Mouse (Mus musculus): ENCODE results near the gene Cubn. TPM values are rescaled to one million over a fixed set of nuclear protein-coding genes. Genes with fewer than 3 reads are reported as not detected.

The Cubn gene
- polyA plus RNA-seq, 1 experiment = 0.06 TPM

GRCm38 (mm10) chr2:13529253-13529933 lies 37.8 kb upstream of the Cubn start:
- Histone ChIP-seq H3K4me1 (ENCODE audit: control insufficient read depth, insufficient read depth, insufficient read length) (no peaks in the 10 kb centered on the region), H3K36me3 (ENCODE audit: control insufficient read depth, insufficient read depth, low read length) (no peaks in the 10 kb centered on the region), H3K27me3 (ENCODE audit: control insufficient read depth, insufficient read depth, low read length) (no peaks in the 10 kb centered on the region), H3K4me3 (ENCODE audit: extremely low read depth, insufficient read depth, insufficient read length) (no peak overlapping the region), H3K27ac (ENCODE audit: insufficient read depth, low read length) (no peak overlapping the region)
- DNase-seq (ENCODE audit: low read depth in 1 of 2, low spot score in 2 of 2) = no peak
- TF ChIP-seq CTCF (IDR thresholded peaks at IDR 0.05; ENCODE audit: extremely low read depth, insufficient read depth, insufficient read length, insufficient replicate concordance) (no peak), POLR2A (IDR thresholded peaks at IDR 0.05; ENCODE audit: low read depth, low read length) (no peak)
- WGBS = 90% methylated on average over 3 of the region's 3 CpGs

DNA sequence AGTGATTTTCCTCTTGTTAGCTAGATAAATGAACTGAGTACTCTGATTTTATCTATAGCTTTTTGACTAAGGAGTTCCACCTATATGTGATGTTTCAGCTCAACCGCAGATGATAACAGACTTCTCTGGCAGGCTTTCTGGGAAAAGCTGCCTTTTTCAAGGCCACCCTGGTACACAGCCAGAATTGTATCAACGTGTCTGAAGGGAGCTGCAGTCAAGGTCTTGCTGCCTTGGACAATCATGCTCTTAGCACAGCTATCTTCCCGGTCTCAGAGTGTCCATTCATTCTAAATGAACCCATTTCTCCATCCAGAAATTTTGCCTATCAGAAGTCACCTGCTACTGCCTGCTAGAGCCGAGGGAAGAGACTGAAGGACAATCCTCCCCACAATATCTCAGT lies 35.9 kb upstream of the Cubn start:
- 81% methylated on average over 4 of the region's 4 CpGs for WGBS
- Histone ChIP-seq H3K27ac (ENCODE audit: insufficient read depth, low read length) (no peak overlapping the region), H3K36me3 (ENCODE audit: control insufficient read depth, insufficient read depth, low read length) (no peaks in the 10 kb centered on the region), H3K4me1 (ENCODE audit: control insufficient read depth, insufficient read depth, insufficient read length) (no peaks in the 10 kb centered on the region), H3K27me3 (ENCODE audit: control insufficient read depth, insufficient read depth, low read length) (no peaks in the 10 kb centered on the region), H3K4me3 (ENCODE audit: extremely low read depth, insufficient read depth, insufficient read length) (no peak overlapping the region)
- TF ChIP-seq POLR2A (IDR thresholded peaks at IDR 0.05; ENCODE audit: low read depth, low read length) = no peak
- no peak for DNase-seq (ENCODE audit: low read depth in 1 of 2, low spot score in 2 of 2)

- Histone ChIP-seq H3K27me3 (ENCODE audit: control insufficient read depth, insufficient read depth, low read length) (no peaks in the 10 kb centered on the region), H3K4me3 (ENCODE audit: extremely low read depth, insufficient read depth, insufficient read length) (no peak overlapping the region), H3K27ac (ENCODE audit: insufficient read depth, low read length) (no peak overlapping the region), H3K36me3 (ENCODE audit: control insufficient read depth, insufficient read depth, low read length) (no peaks in the 10 kb centered on the region), H3K4me1 (ENCODE audit: control insufficient read depth, insufficient read depth, insufficient read length) (no peaks in the 10 kb centered on the region)
- TF ChIP-seq POLR2A (IDR thresholded peaks at IDR 0.05; ENCODE audit: low read depth, low read length) (no peak), CTCF (IDR thresholded peaks at IDR 0.05; ENCODE audit: extremely low read depth, insufficient read depth, insufficient read length, insufficient replicate concordance) (no peak)
- DNase-seq (ENCODE audit: low read depth in 1 of 2, low spot score in 2 of 2) = no peak
- 84% methylated on average over 2 of the region's 2 CpGs for WGBS
These were observed 35.5 kb upstream of the Cubn start for GRCm38 (mm10) chr2:13527125-13527524.

DNA sequence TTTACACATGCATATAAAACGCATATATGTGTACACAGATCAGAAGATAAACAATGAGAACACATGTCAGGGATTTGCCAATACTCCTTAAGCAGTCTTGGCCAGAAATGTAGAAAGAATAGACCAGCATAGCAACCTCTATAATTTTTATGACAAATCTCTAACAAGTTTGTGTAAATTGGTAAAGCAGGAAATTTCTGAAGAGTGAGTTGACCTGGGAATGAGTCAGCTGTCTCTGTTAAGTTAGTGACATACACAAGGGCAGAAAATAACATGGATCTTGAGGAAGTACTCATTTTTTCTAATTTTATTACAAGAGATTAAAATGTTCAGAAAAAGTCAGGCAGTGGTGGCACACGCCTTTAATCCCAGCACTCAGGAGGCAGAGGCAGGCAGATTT lies 34.6 kb upstream of the Cubn start:
- WGBS = 82% methylated on average over 2 of the region's 2 CpGs
- H3K27me3 ChIP-seq (ENCODE audit: control insufficient read depth, insufficient read depth, low read length) = no peaks in the 10 kb centered on the region
- no peak for TF ChIP-seq POLR2A (IDR thresholded peaks at IDR 0.05; ENCODE audit: low read depth, low read length)
- TF ChIP-seq CTCF (IDR thresholded peaks at IDR 0.05; ENCODE audit: extremely low read depth, insufficient read depth, insufficient read length, insufficient replicate concordance) = no peak
- DNase-seq (ENCODE audit: low read depth in 1 of 2, low spot score in 2 of 2) = no peak
- H3K4me3 ChIP-seq (ENCODE audit: extremely low read depth, insufficient read depth, insufficient read length) = no peak overlapping the region
- H3K4me1 ChIP-seq (ENCODE audit: control insufficient read depth, insufficient read depth, insufficient read length) = no peaks in the 10 kb centered on the region
- no peaks in the 10 kb centered on the region for H3K36me3 ChIP-seq (ENCODE audit: control insufficient read depth, insufficient read depth, low read length)
- no peak overlapping the region for H3K27ac ChIP-seq (ENCODE audit: insufficient read depth, low read length)

DNA sequence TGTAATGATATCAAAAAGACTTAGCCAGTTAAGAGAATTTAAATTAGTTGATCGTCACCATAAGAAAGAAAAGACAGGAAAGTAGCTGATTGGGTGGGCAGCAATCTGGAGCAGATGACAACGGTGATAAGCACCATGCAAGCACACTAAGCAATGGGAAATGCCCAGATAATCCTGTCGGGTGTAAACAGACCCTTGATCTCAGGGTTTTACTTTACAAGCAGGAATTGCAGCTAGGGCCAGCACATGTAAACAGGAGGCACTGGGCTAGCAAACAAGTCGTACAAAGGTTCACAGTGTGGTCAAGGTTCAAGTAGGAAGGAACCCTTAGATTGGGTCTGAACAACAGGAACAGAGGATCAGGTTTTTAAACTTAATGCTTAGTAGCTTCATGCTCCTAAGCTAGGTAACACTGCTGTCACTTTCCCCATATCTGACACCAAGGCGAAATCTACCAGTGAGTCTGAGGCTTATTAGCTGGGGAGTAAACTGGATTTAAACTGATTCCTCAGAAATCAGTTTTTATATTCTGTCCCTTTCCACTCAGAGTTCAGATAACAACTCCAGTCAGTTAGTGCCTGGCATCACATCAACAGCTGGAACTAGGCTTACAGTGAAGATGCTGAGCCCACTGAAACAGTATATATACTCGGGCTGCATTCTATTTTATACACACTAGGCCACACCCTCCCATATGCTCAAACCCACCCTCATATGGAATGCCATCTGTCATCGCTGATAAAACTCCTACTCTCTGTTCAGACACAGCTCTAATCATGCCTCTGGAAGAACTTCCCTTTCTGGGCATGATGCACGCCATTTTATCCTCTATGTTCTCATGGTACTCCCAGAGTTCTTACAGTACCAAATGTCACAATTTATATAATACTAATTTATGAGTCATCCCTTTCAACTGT lies 32.2 kb upstream of the Cubn start:
- no peak for DNase-seq (ENCODE audit: low read depth in 1 of 2, low spot score in 2 of 2)
- Histone ChIP-seq H3K4me3 (ENCODE audit: extremely low read depth, insufficient read depth, insufficient read length) (no peak overlapping the region), H3K27ac (ENCODE audit: insufficient read depth, low read length) (no peak overlapping the region), H3K27me3 (ENCODE audit: control insufficient read depth, insufficient read depth, low read length) (no peaks in the 10 kb centered on the region), H3K36me3 (ENCODE audit: control insufficient read depth, insufficient read depth, low read length) (peaks cover 4% of the 10 kb centered on the region; the same call in 1 of the 2 replicates), H3K4me1 (ENCODE audit: control insufficient read depth, insufficient read depth, insufficient read length) (no peaks in the 10 kb centered on the region)
- WGBS = 80% methylated on average over 8 of the region's 8 CpGs
- TF ChIP-seq CTCF (IDR thresholded peaks at IDR 0.05; ENCODE audit: extremely low read depth, insufficient read depth, insufficient read length, insufficient replicate concordance) = no peak
- TF ChIP-seq POLR2A (IDR thresholded peaks at IDR 0.05; ENCODE audit: low read depth, low read length) = no peak

DNA sequence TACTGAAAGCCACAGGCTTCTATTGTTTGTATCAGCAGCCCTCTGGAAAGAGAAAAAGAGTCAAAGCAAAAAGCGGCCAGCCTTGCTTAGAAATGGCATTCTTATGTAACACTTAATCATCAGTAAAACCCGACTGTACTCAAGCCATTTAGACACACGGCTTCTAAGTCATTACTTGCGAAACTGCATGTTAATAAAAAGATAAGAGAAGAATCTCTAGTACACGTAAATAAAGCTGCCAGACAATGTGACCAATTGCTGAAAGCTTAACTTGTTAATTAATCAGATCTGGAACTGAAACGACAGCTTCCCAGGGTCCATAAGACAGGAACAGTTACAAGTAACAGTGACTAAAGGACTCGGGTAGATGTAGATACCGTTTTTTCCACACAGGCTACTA lies 30.5 kb upstream of the Cubn start:
- no peaks in the 10 kb centered on the region for H3K4me1 ChIP-seq (ENCODE audit: control insufficient read depth, insufficient read depth, insufficient read length)
- H3K27ac ChIP-seq (ENCODE audit: insufficient read depth, low read length) = no peak overlapping the region
- peaks cover 7% of the 10 kb centered on the region; the same call in 1 of the 2 replicates for H3K36me3 ChIP-seq (ENCODE audit: control insufficient read depth, insufficient read depth, low read length)
- no peaks in the 10 kb centered on the region for H3K27me3 ChIP-seq (ENCODE audit: control insufficient read depth, insufficient read depth, low read length)
- TF ChIP-seq CTCF (IDR thresholded peaks at IDR 0.05; ENCODE audit: extremely low read depth, insufficient read depth, insufficient read length, insufficient replicate concordance) (no peak), POLR2A (IDR thresholded peaks at IDR 0.05; ENCODE audit: low read depth, low read length) (no peak)
- no peak for DNase-seq (ENCODE audit: low read depth in 1 of 2, low spot score in 2 of 2)
- 77% methylated on average over 8 of the region's 8 CpGs for WGBS
- H3K4me3 ChIP-seq (ENCODE audit: extremely low read depth, insufficient read depth, insufficient read length) = no peak overlapping the region

GRCm38 (mm10) chr2:13514949-13515348 lies 23.3 kb upstream of the Cubn start:
- DNase-seq (ENCODE audit: low read depth in 1 of 2, low spot score in 2 of 2) = no peak
- TF ChIP-seq POLR2A (IDR thresholded peaks at IDR 0.05; ENCODE audit: low read depth, low read length) (no peak), CTCF (IDR thresholded peaks at IDR 0.05; ENCODE audit: extremely low read depth, insufficient read depth, insufficient read length, insufficient replicate concordance) (no peak)
- peaks cover 9% of the 10 kb centered on the region for H3K36me3 ChIP-seq (ENCODE audit: control insufficient read depth, insufficient read depth, low read length)

More at GRCm38 (mm10) chr2:13514949-13515348, 23.3 kb upstream of the Cubn start:
- H3K4me3 ChIP-seq (ENCODE audit: extremely low read depth, insufficient read depth, insufficient read length) = no peak overlapping the region
- WGBS = 89% methylated on average over 4 of the region's 4 CpGs
- no peaks in the 10 kb centered on the region for H3K4me1 ChIP-seq (ENCODE audit: control insufficient read depth, insufficient read depth, insufficient read length)
- no peak overlapping the region for H3K27ac ChIP-seq (ENCODE audit: insufficient read depth, low read length)
- H3K27me3 ChIP-seq (ENCODE audit: control insufficient read depth, insufficient read depth, low read length) = no peaks in the 10 kb centered on the region

Measured in spleen, adult 2 months (tissue).